Mouse (Mus musculus) kidney, embryonic 16.5 days (tissue): ENCODE data around the gene Cdca5. TPM values are rescaled to one million over a fixed set of nuclear protein-coding genes. Genes with fewer than 3 reads are reported as not detected.
"Not testable (repeated sequence)": the region's sequence is repeated elsewhere in the genome, so short reads cannot be mapped to it uniquely, and the experiment has no call there.

Experiments
- ATAC-seq: fragments of 200-750 bp; cut with Nextera tagmentation; 2 replicates; pipeline ENCODE4 v1.8.0; 2017; ENCODE audit warnings: moderate TSS enrichment; ENCODE audit not compliant: low FRiP score, low TSS enrichment
- H3K27ac ChIP-seq: fragments of 300-500 bp; sonication (generic); 2 replicates; pipeline ENCODE4 v1.5.1; 2014; ENCODE audit warnings: low read length
- H3K27me3 ChIP-seq: fragments of 300-500 bp; sonication (generic); 2 replicates; pipeline ENCODE4 v1.6.1; 2014; ENCODE audit warnings: low read length, control low read depth, mixed read lengths; ENCODE audit not compliant: insufficient read depth
- H3K36me3 ChIP-seq: fragments of 300-500 bp; sonication (generic); 2 replicates; pipeline ENCODE4 v1.6.1; 2014; ENCODE audit warnings: low read length, control low read depth, mixed read lengths; ENCODE audit not compliant: insufficient read depth
- H3K4me1 ChIP-seq: fragments of 300-500 bp; sonication (generic); 2 replicates; pipeline ENCODE4 v1.6.1; 2014; ENCODE audit warnings: low read length, control low read depth, mixed read lengths; ENCODE audit not compliant: insufficient read depth
- H3K4me2 ChIP-seq: fragments of 300-500 bp; sonication (generic); replicated peaks from 2 replicates; pipeline ENCODE4 v1.6.1; 2014; ENCODE audit warnings: low read depth, low read length
- H3K4me3 ChIP-seq: fragments of 300-500 bp; sonication (generic); 2 replicates; pipeline ENCODE4 v1.5.1; 2014; ENCODE audit warnings: mild to moderate bottlenecking, low read length
- H3K9ac ChIP-seq: fragments of 300-500 bp; sonication (generic); replicated peaks from 2 replicates; pipeline ENCODE4 v1.6.1; 2014; ENCODE audit warnings: low read length
- H3K9me3 ChIP-seq: fragments of 300-500 bp; sonication (generic); 2 replicates; pipeline ENCODE4 v1.6.1; 2016; ENCODE audit warnings: low read length, control low read depth
- WGBS: fragments of 180-500 bp; shearing (Covaris S2); extraction: QIAGEN DNeasy Blood & Tissue Kit; methylation state at CpG from one replicate; pipeline ENCODE4 v1.1.7; 2014; 5-methylcytosine and 5-hydroxymethylcytosine counted together
- polyA plus RNA-seq: library from polyadenylated mRNA; unstranded; fragments of >200 nt; fragmentation: Nextera tagmentation; extraction: Ambion mirVana; gene quantifications from 2 replicates; pipeline ENCODE4 v1.2.1, GENCODE M21; 2015

Cdca5 gene
- polyA plus RNA-seq, 1 experiment from 2014 or later = 43.6 TPM

DNA sequence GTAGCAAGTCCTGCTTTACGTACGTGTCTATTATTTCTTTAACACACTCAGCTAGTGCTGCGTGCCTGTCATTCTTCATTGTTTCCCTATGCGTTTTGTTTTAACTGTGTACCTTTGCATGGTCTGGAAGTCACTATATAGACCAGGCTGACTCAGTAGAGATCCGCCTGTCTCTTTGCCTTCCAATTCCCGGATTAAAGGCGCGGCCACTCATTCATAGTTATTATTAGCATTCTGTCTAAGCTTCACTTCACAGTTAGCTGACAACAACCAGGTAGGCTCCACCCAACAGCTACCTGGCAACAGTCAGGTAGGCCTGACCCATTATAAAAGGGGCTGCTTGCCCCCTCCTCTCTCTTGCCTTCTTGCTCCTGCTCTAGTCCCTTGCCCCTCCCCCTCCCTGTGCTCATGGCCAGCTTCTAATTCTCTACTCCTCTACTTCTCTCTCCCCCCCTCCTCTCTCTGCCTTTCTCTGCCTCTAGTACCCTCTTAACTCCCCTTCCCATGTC is 33.9 kb downstream of the Cdca5 start:
- H3K36me3 ChIP-seq = peaks cover 17% of the 10 kb centered on the region
- H3K9me3 ChIP-seq = no peaks in the 10 kb centered on the region
- H3K4me1 ChIP-seq = peaks cover 16% of the 10 kb centered on the region
- WGBS = 1% methylated on average over 8 of the region's 8 CpGs
- H3K27me3 ChIP-seq = no peaks in the 10 kb centered on the region
- H3K27ac ChIP-seq = peak overlapping the region; percentile 98
- H3K4me2 ChIP-seq = peak overlapping the region; percentile 79
- ATAC-seq = peak; percentile 49; the same call in 1 of the 2 replicates
- H3K9ac ChIP-seq = peak overlapping the region; percentile 87
- H3K4me3 ChIP-seq = peak overlapping the region; percentile 82

DNA sequence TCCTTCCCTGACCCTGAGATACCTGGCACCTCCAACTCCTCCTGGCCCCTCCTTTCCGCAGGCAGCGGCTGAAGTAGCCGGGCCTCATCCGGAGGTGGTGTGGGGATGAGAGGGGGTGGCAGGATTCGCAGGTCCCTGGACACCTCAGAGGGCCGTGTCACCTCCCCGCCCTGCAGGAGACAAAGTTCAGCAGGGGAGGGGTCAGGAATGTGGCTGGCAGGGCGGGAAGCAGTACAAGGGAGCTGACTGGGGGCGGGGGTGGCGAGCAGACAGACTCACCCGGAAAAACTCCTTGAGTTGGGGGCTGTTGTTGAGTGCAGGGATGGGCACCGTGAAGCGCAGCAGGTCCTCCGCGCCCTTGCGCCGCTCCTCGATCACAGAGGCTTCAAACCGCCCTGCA is 37.0 kb downstream of the Cdca5 start:
- 26% methylated on average over 19 of the region's 19 CpGs for WGBS
- no peak overlapping the region for H3K4me3 ChIP-seq

DNA sequence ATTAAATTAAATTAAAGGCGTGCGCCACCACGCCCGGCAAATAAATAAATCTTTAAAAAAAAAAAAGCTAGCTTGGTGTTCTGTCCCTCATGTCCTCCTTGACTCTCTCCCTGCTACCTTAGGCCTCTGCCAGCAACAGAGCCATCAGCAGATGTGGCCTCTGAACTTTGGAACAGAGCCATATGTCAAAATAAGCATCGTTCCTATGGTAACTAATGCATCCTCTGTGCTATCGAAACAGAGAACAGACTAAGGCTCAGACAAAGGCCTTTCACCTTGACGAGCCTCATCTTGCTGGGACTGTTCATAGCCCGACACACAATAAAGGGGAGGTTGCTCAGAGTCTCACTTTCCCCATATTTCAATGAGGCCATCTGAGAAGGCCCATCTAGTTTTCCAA is 38.5 kb downstream of the Cdca5 start:
- no peak for ATAC-seq
- peaks cover 9% of the 10 kb centered on the region; the same call in 1 of the 2 replicates for H3K4me1 ChIP-seq
- no peaks in the 10 kb centered on the region for H3K36me3 ChIP-seq
- WGBS = 71% methylated on average over 8 of the region's 8 CpGs
- H3K27ac ChIP-seq = no peak overlapping the region
- H3K4me2 ChIP-seq = no peak overlapping the region
- H3K9me3 ChIP-seq = no peaks in the 10 kb centered on the region
- H3K4me3 ChIP-seq = no peak overlapping the region
- H3K9ac ChIP-seq = no peak overlapping the region
- H3K27me3 ChIP-seq = no peaks in the 10 kb centered on the region

More for the DNA sequence above, 37.0 kb downstream of the Cdca5 start:
- Histone ChIP-seq H3K9me3 (no peaks in the 10 kb centered on the region), H3K27me3 (no peaks in the 10 kb centered on the region), H3K4me2 (no peak overlapping the region), H3K36me3 (no peaks in the 10 kb centered on the region), H3K27ac (no peak overlapping the region), H3K4me1 (peaks cover 13% of the 10 kb centered on the region), H3K9ac (no peak overlapping the region)
- no peak for ATAC-seq

DNA sequence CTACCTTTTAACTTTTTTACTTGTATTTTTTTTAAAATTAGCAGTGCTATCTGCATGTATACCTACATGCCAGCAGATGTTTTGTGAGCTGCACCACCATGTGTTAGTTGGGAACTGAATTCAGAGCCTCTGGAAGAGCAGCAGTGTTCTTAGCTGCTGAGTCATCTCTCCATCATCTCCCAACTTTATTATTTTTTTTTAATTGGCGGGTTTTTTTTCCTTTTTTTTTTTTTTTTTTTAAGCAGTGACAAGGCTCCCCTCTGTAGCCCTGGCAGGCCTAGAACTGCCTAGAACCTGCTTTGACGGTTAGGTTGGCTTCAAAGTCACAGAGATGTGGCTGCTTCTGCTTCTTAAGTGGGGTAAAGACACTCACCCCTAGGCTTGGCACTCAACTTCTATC is 40.1 kb downstream of the Cdca5 start:
- Histone ChIP-seq H3K27ac (no peak overlapping the region), H3K36me3 (no peaks in the 10 kb centered on the region), H3K4me3 (no peak overlapping the region), H3K4me2 (no peak overlapping the region), H3K9me3 (no peaks in the 10 kb centered on the region), H3K27me3 (no peaks in the 10 kb centered on the region), H3K4me1 (peaks cover 9% of the 10 kb centered on the region; the same call in 1 of the 2 replicates), H3K9ac (no peak overlapping the region)
- no peak for ATAC-seq
- 81% methylated on average over 2 of the region's 2 CpGs for WGBS

DNA sequence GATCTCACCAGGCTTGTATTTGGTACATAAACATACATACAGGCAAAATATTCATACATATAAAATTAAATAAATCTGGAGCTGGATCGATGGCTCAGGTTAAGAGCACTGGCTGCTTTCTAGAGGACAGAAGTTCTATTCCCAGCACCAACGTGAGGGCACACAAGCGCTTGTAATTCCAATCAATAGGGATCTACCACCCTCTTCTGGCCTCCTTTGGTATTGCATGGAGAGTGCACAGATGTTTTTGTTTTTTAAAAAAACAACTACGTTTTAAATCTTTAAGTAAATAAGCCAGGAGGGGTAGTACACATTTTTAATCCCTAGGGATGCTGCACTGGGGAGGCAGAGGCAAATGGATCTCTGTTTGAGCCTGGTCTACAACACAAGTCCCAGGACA is 41.5 kb downstream of the Cdca5 start:
- Histone ChIP-seq H3K36me3 (no peaks in the 10 kb centered on the region), H3K27me3 (no peaks in the 10 kb centered on the region), H3K9ac (no peak overlapping the region), H3K4me2 (no peak overlapping the region), H3K4me1 (peaks cover 9% of the 10 kb centered on the region; the same call in 1 of the 2 replicates), H3K4me3 (no peak overlapping the region), H3K9me3 (no peaks in the 10 kb centered on the region), H3K27ac (no peak overlapping the region)
- WGBS = 25% methylated on average over 4 of the region's 4 CpGs
- ATAC-seq = no peak

DNA sequence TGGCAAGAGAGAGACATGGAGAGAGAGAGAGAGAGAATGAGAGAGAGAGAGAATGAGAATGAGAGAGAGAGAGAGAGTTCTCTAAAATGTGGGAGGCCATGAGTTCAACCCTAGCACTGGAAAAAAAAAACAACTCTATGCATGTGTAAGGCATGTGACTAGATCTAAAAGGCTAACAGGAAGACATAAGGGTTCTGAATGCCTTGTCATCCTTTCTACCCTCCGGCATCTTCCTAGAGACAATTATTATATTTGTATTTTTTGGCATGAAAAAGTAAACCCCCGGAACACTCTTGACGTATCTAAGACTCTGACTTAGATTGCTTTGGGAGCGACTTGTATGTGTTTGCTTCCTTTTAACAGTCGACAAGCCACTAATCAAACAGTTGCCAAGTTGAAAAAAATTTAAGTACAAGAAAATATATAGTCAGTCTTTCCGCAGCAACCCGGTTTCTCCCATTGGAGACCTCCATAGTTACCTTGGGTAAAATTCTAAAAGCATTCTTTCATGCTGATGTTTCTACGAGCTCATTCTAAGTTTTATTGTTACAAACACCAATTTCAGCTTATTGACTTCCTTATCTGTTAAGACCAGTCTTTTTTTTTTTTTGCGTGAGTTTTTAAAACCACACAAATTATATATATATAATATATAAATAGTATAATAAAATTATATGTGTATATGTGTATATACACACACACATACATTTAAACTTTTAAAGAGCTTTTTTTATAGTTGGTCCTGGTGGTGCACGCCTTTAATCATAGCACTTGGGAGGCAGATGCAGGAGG is 42.2 kb downstream of the Cdca5 start:
- no peak for ATAC-seq
- peak overlapping the region; percentile 80; the same call in 1 of the 2 replicates for H3K9ac ChIP-seq
- H3K36me3 ChIP-seq = no peaks in the 10 kb centered on the region

DNA sequence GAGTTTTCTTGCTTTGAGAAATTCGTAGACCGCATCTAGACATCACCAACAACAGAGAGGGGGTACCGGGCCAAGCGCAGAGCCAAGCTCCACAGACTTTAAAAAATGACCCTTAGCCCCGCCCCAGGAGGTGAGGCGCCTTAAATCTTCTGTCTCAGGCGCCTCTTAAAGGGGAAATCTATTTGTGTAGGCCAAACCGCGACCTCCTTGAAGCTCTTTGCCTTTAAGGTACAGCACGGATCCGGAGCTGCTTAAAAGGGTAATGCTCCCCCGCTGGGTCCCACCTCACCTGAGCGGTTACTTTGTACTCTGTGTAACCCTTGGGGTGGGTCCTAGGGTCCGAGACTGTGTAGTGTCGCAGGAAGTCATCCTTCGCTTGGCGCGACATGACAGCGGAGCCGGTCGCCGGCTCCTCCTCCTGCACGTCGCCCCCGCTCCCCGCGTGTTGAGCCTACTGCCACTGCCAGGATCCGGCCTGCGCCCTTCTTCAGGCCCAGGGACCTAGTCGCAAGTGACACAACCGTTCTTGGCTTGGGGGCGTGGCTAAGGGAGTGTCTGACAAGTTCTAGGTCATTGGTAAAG is 43.1 kb downstream of the Cdca5 start, which contains the start of gene Snx15:
TSS of gene Snx15 (minus strand) at position 545 of the 582 bp plus-strand sequence.
- Histone ChIP-seq H3K9me3 (no peaks in the 10 kb centered on the region), H3K4me1 (peaks cover 5% of the 10 kb centered on the region; the same call in 1 of the 2 replicates), H3K27me3 (no peaks in the 10 kb centered on the region), H3K36me3 (no peaks in the 10 kb centered on the region), H3K27ac (peak within 1 kb of the TSS; percentile 93), H3K4me3 (peak within 1 kb of the TSS; percentile 64), H3K4me2 (peak within 1 kb of the TSS; percentile 64), H3K9ac (peak within 1 kb of the TSS; percentile 80)
- under 1% methylated on average over 32 of the region's 32 CpGs for WGBS
- peak; percentile 97 for ATAC-seq

More for the DNA sequence above, 42.2 kb downstream of the Cdca5 start:
- Histone ChIP-seq H3K4me1 (peaks cover 5% of the 10 kb centered on the region; the same call in 1 of the 2 replicates), H3K27me3 (no peaks in the 10 kb centered on the region), H3K9me3 (no peaks in the 10 kb centered on the region), H3K4me2 (peak overlapping the region; percentile 64), H3K27ac (peak overlapping the region; percentile 93), H3K4me3 (peak overlapping the region; percentile 64)
- 68% methylated on average over 10 of the region's 10 CpGs for WGBS

DNA sequence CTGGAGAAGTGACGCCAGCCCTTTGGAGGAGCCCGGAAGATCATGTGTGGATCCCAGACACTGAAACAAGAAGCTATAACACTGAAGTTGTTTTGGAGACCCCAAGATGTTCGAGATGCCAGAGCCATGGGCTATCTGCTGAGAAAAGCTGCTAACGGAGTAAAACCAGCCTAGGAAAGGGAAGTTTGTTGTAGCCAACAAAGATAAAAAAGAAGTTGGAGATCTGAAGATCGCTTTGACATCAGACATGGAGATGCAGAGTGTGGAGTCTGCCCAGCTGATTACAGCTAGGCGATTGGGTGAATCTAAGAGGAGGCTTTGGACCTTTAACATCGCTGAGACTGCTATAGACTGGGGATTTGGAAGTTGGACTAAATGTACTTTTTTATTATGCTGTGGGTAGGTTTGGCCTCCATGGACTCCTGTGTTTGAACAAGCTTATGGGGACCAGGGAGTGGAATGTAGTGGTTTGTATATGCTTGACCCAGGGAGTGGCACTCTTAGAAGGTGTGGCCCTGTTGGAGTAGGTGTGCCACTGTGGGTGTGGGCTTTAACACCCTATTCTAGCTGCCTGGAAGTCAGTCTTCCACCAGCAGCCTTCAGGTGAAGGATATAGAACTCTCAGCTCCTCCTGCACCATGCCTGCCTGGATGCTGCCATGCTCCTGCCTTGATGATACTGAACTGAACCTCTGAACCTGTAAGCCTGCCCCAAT is 45.8 kb downstream of the Cdca5 start:
- H3K4me2 ChIP-seq, H3K36me3 ChIP-seq, H3K4me3 ChIP-seq, ATAC-seq, H3K27me3 ChIP-seq, H3K4me1 ChIP-seq, H3K9me3 ChIP-seq, H3K27ac ChIP-seq, H3K9ac ChIP-seq: not testable (repeated sequence)
- WGBS = 81% methylated on average over 7 of the region's 7 CpGs

DNA sequence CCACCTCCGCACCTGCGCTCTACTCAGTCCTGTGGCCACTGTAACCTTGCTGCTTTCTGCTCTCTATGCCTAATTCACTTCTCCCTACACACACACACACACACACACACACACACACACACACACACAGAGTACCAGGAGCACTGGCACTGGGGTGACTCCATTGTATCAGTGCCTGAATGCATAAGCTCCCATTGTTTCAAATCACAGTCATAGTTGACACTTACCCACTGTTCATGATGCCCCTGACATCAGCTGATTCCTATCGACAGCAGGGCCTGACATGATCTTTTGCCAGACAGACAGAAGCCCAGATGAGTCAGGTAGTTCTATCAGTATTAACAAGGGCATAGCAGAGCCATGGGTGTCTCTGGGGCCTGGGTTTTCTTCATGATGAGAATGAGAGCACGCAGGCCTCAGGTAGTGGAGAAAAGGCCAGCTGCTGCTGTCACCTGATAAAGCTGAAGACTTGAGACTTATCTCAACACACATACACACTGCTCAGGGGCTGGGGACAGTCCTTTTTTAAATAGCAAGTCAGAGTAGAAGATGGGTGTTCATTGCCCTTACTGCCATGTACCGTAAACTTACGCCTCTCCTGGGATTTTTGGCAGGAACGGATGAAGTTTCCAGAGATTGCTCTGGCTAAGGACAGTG is 47.5 kb downstream of the Cdca5 start:
- H3K36me3 ChIP-seq = peaks cover 8% of the 10 kb centered on the region; the same call in 1 of the 2 replicates
- H3K4me3 ChIP-seq = no peak overlapping the region
- H3K4me1 ChIP-seq = peaks cover 5% of the 10 kb centered on the region; the same call in 1 of the 2 replicates
- no peak overlapping the region; the same call in 1 of the 2 replicates for H3K9ac ChIP-seq
- H3K9me3 ChIP-seq = no peaks in the 10 kb centered on the region
- no peaks in the 10 kb centered on the region for H3K27me3 ChIP-seq
- 87% methylated on average over 7 of the region's 7 CpGs for WGBS
- H3K27ac ChIP-seq = no peak overlapping the region
- ATAC-seq = no peak
- H3K4me2 ChIP-seq = no peak overlapping the region
